Mouse (Mus musculus) layer of hippocampus, adult 18-20 months (tissue): Measurements from ENCODE around the gene Rbm5. TPM values are rescaled to one million over a fixed set of nuclear protein-coding genes. Genes with fewer than 3 reads are reported as not detected.

Source experiments
- DNase-seq, 2 experiments: peaks; one replicate each; pipeline ENCODE4 v3.0.0; 2022; ENCODE audit warnings: low spot score in 2 of 2
- total RNA-seq, 2 experiments: library from RNA; stranded (reverse); gene quantifications; 2 replicates each; pipeline ENCODE4 v1.2.3; 2021

Rbm5 gene
- total RNA-seq, 2 experiments from 2014 or later, result 126 to 142 TPM

- no peak for DNase-seq
These were observed 35.2 kb downstream of the Rbm5 start for GRCm38 (mm10) chr9:107735356-107736184.

DNA sequence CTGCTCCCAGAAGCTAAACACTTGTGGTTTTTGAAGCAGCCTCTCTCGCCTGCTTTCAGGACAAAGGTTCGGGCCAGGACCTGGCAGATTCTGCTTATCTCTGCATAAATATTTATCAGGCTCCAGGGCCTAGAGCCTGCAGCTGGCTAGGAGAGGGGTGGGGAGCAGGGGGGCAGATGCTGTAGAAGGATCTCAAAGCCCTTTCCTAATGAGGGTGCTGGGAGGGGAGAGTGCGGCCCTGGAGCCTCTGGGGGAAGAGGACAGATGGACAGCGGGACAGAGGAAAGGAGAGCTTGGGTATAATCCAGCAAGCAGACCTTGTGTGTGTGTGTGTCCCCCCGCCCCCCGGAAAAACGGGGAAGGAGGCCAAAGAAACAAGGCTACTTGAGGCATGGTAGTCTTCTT lies 36.2 kb downstream of the Rbm5 start:
- no peak for DNase-seq

- no peak for DNase-seq
These were observed 41.1 kb downstream of the Rbm5 start for GRCm38 (mm10) chr9:107729709-107730108.

DNA sequence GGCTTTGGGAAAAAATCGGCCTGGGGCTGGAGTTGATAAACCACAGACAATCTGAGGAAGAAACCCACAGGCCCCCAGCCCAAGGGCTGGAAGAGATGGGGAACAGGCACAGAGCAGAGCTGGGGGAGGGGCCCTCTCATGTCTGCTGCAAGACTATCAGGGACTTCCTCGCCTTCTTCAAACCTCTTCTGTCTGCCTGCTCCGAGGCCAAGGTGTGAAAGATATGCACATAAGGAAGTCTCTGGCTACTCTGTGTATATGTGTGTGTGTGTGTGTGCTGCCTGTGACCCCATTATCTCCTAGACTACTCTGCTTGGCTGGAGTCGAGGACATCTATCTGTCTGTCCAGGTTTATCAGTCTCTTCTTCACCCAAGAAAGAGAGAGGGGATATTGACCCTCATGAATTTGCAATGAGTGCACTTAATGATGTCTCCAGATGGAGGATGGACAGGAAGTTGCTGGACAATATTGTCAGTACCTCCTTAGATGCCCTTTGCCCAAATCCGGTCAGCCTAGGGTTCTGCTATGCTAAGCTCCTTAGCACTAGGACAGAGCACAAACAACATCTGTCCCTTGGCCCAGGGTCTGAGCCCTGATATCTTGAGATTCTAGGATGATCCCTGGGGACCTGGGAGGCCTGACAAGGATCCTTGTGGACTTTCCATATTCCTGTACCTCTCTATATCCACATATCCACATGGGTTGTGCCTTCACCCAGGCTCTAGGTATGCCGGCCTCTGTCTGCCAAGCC lies 41.7 kb downstream of the Rbm5 start:
- no peak for DNase-seq

DNA sequence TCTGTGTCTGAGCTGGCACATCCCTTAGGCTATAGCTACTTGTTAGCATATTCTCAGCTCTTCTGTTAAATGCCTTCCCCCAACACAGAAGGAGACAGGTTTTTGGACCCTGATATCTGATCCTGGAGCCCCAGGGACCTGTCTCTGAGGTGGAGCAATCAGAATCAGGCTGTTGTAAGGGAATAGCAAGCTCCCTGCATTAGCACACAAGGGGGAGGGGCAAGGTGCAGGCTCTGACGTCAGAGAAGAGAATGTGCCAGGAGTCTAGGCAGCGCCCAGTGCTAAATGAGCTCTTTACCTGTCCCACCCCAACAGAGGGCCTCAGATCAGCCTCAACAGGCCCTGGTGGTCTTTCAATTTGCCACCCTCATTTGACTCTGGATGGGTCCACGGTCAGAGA lies 43.8 kb downstream of the Rbm5 start:
- no peak for DNase-seq

DNA sequence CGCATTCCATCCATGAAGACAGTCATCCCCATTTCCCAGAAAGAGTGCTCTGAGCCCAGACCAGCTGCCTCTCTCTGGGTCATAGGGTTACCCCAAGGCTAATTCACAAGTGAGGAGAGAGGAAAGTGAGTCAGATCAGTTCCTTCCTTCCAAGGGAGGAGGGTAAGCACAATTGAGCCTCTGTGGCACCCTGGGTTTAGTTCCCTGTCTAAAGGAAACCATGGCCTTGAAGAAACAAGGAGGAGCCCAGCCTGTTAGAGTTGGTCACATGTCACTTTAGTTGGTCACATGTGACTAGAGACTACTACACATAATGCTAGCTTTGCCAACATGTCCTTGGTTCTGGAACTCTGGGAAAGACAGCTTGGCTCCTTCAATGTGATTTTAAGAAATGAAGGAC lies 46.0 kb downstream of the Rbm5 start:
- no peak for DNase-seq

GRCm38 (mm10) chr9:107723794-107724531 lies 46.8 kb downstream of the Rbm5 start:
- DNase-seq, result no peak

GRCm38 (mm10) chr9:107723292-107723691 lies 47.5 kb downstream of the Rbm5 start:
- no peak for DNase-seq

DNA sequence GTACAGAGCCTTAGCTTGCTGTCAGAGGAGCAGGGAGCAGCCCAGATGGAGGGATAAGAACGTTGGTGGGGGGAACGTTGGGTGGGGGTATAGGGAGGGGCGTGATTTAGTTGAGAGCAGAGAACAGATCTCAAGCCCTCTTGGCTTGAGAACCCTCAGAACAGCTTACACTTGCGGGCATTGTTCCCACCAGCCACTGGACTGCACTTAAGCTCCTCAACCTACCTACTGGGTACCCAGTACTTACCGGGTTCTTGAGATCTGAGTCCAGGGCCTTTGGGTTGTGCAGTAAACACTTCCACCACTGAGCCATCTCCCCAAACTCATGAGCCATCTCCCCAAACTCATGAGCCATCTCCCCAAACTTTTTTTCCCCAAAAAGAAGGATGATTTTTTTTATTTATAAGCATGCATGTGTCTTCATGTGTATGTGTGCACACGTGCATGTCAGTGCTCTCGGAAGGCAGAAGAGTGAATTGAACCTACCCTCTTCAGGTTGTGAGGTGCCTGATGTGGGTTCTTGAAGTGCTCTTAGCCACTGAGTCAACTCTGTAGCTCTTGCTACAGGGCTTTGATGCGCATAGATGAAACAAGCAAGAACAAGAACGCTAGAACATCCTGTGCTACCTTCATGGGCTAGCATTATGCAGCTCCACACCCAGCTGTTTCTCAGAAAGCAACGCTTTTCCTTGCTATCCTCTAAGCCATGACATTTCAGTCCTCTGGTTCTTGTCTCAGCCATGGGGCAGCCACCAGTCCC lies 51.8 kb downstream of the Rbm5 start:
- no peak for DNase-seq

GRCm38 (mm10) chr9:107716951-107717350 lies 53.8 kb downstream of the Rbm5 start:
- no peak for DNase-seq

GRCm38 (mm10) chr9:107715632-107716031 lies 55.2 kb downstream of the Rbm5 start:
- DNase-seq, result no peak

GRCm38 (mm10) chr9:107714221-107714952 lies 56.4 kb downstream of the Rbm5 start:
- DNase-seq, result no peak

GRCm38 (mm10) chr9:107709697-107710483 lies 60.9 kb downstream of the Rbm5 start, which contains the start of gene Sema3f:
Sema3f (minus strand) TSS chr9:107710475.
- peak; percentile 14 to 45 for DNase-seq

GRCm38 (mm10) chr9:107709096-107709696 lies 61.6 kb downstream of the Rbm5 start:
- no peak for DNase-seq

GRCm38 (mm10) chr9:107708439-107709095 lies 62.2 kb downstream of the Rbm5 start:
- DNase-seq, result no peak

DNA sequence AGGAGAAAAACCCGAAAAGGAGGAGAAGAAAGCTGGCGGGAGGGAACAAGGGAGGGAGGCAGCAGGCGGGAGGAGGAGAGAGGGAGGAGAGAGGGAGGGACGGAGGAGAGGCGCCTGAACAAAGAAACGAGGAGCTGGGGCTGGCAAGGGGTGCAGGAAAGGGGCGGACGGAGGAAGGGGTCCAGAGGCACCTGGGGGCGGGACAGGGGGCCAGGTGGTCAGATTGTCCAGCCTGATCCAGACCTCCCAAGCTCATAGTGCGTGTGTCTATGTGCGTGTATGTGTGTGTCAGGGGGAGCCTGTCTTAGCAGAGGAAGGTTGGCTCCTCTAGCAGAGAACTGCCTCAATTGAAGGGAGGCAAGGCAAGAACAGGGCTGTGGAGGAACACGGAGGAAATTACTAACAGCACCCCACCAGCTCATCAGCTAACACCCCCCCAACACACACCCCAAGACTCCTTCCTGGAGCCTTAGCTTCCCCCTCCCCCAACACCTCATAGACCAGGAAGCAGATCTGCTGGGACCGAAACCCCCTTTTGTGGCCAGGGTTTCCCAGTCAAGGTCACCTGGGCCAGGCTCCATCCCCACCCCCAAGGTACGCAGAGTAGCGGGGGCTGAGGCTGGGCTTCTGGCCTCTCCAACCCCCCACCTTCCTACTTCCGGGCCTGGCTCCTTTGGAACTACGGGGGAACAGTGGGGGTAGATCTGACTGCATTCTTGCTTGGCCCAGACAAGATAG lies 62.9 kb downstream of the Rbm5 start:
- no peak for DNase-seq

DNA sequence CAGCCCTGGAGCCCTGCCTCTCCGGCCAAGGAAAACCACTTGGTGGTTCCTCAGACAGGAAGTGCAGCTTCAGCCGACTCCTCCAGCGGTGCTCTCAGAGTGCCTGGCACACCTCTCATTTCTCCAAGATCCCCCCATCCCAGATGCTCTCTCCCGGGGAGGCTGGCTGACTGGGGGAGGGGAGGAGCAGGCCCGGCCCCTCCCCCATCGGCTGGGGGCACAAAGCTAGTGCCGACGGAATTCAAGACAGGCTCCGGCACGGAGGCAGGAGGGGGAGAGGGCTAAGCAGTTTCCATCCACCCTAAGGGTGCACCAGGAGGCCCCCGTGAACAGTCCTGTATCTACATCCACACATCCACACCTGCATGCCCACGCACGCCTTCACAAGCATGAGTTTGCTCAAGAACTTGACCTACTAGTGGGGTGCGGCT lies 64.0 kb downstream of the Rbm5 start:
- no peak for DNase-seq
